Mouse (Mus musculus) testis, adult 2 months (tissue): Measurements from ENCODE around the gene Setd7. TPM values are rescaled to one million over a fixed set of nuclear protein-coding genes. Genes with fewer than 3 reads are reported as not detected.

Source experiments
- H3K27ac ChIP-seq: fragments of 200-500 bp; 2 replicates; pipeline ENCODE4 v1.5.1; 2012; ENCODE audit warnings: low read depth, low read length; ENCODE audit not compliant: control insufficient read depth, insufficient read depth
- H3K27me3 ChIP-seq: fragments of 200-500 bp; 2 replicates; pipeline ENCODE4 v1.6.1; 2012; ENCODE audit warnings: mild to moderate bottlenecking, low read length, moderate library complexity; ENCODE audit not compliant: control insufficient read depth, insufficient read depth
- H3K36me3 ChIP-seq: fragments of 200-500 bp; 2 replicates; pipeline ENCODE4 v1.6.1; 2012; ENCODE audit warnings: mild to moderate bottlenecking, low read length; ENCODE audit not compliant: control insufficient read depth, insufficient read depth
- H3K4me1 ChIP-seq: fragments of 200-500 bp; 2 replicates; pipeline ENCODE4 v1.6.1; 2012; ENCODE audit warnings: low read length; ENCODE audit not compliant: control insufficient read depth, insufficient read depth
- H3K4me3 ChIP-seq: fragments of 200-500 bp; 2 replicates; pipeline ENCODE4 v1.5.1; 2012; ENCODE audit warnings: low read depth, mild to moderate bottlenecking, low read length, moderate library complexity, mixed read lengths; ENCODE audit not compliant: control insufficient read depth
- CTCF ChIP-seq: fragments of 200-500 bp; IDR thresholded peaks from 2 replicates; pipeline ENCODE4 v1.5.1; 2012; ENCODE audit warnings: low read depth, mild to moderate bottlenecking, inconsistent platforms, low read length, moderate library complexity; ENCODE audit not compliant: control insufficient read depth, insufficient read depth, insufficient replicate concordance
- POLR2A ChIP-seq: fragments of 200-500 bp; IDR thresholded peaks from 2 replicates; pipeline ENCODE4 v1.6.1; 2012; ENCODE audit warnings: low read depth, mild to moderate bottlenecking, inconsistent platforms, low read length, moderate library complexity; ENCODE audit not compliant: control insufficient read depth
- polyA plus RNA-seq: library from polyadenylated mRNA; depleted of rRNA; stranded (reverse); fragments of >200 nt; gene quantifications from 2 replicates; pipeline ENCODE4 v1.2.3, GENCODE M21; 2012; rRNA removed

Gene Setd7
- polyA plus RNA-seq, 1 experiment, result 1.6 TPM

GRCm38 (mm10) chr3:51481881-51482280, 78.8 kb downstream of the Setd7 start:
- H3K4me1 ChIP-seq, result peaks cover 2% of the 10 kb centered on the region
- no peak overlapping the region for H3K27ac ChIP-seq
- no peaks in the 10 kb centered on the region for H3K27me3 ChIP-seq
- no peak for TF ChIP-seq POLR2A
- no peak for TF ChIP-seq CTCF
- no peak overlapping the region for H3K4me3 ChIP-seq
- no peaks in the 10 kb centered on the region for H3K36me3 ChIP-seq

- no peaks in the 10 kb centered on the region for H3K36me3 ChIP-seq
- H3K4me1 ChIP-seq, result peaks cover 2% of the 10 kb centered on the region
- H3K4me3 ChIP-seq, result no peak overlapping the region
- TF ChIP-seq POLR2A (no peak), CTCF (peak; percentile 32; the same call in 1 of the 2 replicates)
- H3K27ac ChIP-seq, result no peak overlapping the region
- H3K27me3 ChIP-seq, result no peaks in the 10 kb centered on the region
Measured at GRCm38 (mm10) chr3:51481059-51481458, 79.6 kb downstream of the Setd7 start.

- Histone ChIP-seq H3K27me3 (no peaks in the 10 kb centered on the region), H3K4me1 (peaks cover 2% of the 10 kb centered on the region), H3K36me3 (no peaks in the 10 kb centered on the region), H3K27ac (no peak overlapping the region), H3K4me3 (no peak overlapping the region)
- TF ChIP-seq CTCF, result no peak
- no peak for TF ChIP-seq POLR2A
Measured at GRCm38 (mm10) chr3:51479893-51480292, 80.8 kb downstream of the Setd7 start.

- Histone ChIP-seq H3K4me3 (no peak overlapping the region), H3K27me3 (no peaks in the 10 kb centered on the region), H3K36me3 (no peaks in the 10 kb centered on the region; the same call in 1 of the 2 replicates), H3K4me1 (no peaks in the 10 kb centered on the region), H3K27ac (no peak overlapping the region)
- TF ChIP-seq POLR2A, result no peak
- no peak for TF ChIP-seq CTCF
Measured at GRCm38 (mm10) chr3:51475706-51476105, 85.0 kb downstream of the Setd7 start.

GRCm38 (mm10) chr3:51468530-51468929, 92.1 kb downstream of the Setd7 start:
- Histone ChIP-seq H3K27ac (no peak overlapping the region), H3K36me3 (no peaks in the 10 kb centered on the region; the same call in none of the 2 replicates)

More at GRCm38 (mm10) chr3:51468530-51468929, 92.1 kb downstream of the Setd7 start:
- Histone ChIP-seq H3K4me1 (no peaks in the 10 kb centered on the region), H3K4me3 (no peak overlapping the region), H3K27me3 (no peaks in the 10 kb centered on the region)
- TF ChIP-seq CTCF, result no peak
- no peak for TF ChIP-seq POLR2A

Other genes starting within 250 kb of the Setd7 start
- 83.2 and 87.8 TPM in 2 replicates for gene Elf2, start 220.2 kb downstream of the Setd7 start, polyA plus RNA-seq
- 17.9 and 19.9 TPM in 2 replicates for gene Mgarp, start 164.1 kb downstream of the Setd7 start, polyA plus RNA-seq
- 361 and 448 TPM in 2 replicates for gene Ndufc1, start 151.9 kb downstream of the Setd7 start, polyA plus RNA-seq
- 9.9 and 15.0 TPM in 2 replicates for gene Naa15, start 145.7 kb downstream of the Setd7 start, polyA plus RNA-seq
- 3.7 and 4.2 TPM in 2 replicates for gene Rab33b, start 77.0 kb downstream of the Setd7 start, polyA plus RNA-seq
- gene Mgst2, start 99.5 kb upstream of the Setd7 start, polyA plus RNA-seq, result 4.6 and 5.3 TPM in 2 replicates